Mouse (Mus musculus): Measurements from ENCODE around the gene Oxgr1. TPM values are rescaled to one million over a fixed set of nuclear protein-coding genes. Genes with fewer than 3 reads are reported as not detected.

Oxgr1 gene
- not detected for polyA plus RNA-seq (2014; fragmentation: Illumina TruSeq; extraction: RNeasy Lipid Tissue Mini Kit (QIAGEN cat#74804); ENCODE audit: low read depth, low replicate concordance)

DNA sequence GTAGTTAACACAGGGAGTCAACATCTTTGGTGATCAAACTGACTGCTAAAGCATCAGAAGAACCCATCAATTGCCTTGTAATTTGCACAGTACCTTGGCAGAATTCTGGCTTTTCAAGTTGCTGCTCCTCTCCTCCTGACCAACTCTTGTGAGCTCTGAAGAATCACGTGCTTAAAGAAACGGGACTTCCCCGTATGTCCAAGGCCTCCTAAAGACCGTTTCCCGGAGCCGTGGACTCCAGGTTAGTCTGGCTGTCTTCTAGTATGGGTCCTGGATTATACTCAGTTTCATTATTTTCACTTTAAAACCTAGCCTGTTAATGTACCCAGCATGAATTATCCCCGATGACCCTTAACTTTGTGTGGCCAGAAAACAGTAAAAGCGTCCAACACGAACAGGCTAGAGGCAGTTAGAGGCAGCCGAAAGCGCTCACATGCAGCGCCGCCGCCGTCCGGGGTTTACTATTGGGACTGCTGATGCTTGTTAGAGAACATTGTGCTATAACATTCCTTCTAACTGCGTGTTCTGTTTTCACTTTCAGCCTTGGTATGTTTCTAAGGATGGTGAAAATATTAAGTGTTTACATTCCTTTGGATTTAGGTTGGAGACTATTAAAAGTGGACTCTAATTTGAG is at the start of gene Oxgr1:
Gene Oxgr1, minus strand, starts transcription at position 249 of the 634 bp plus-strand sequence.

Other genes with a start within 250 kb of the Oxgr1 start
- 59.8 TPM for gene Mbnl2, start 233.2 kb upstream of the Oxgr1 start, polyA plus RNA-seq (2014; fragmentation: Illumina TruSeq; extraction: RNeasy Lipid Tissue Mini Kit (QIAGEN cat#74804); ENCODE audit: low read depth, low replicate concordance)